Mouse (Mus musculus) ES-CJ7 (cell line): Measurements from ENCODE around the gene Dedd.
"Not testable (repeated sequence)": the region's sequence is repeated elsewhere in the genome, so short reads cannot be mapped to it uniquely, and the experiment has no call there.

Source experiments
- DNase-seq: peaks from one replicate; pipeline ENCODE4 v3.0.0; 2011; ENCODE audit warnings: low read depth, low spot score

Dedd gene

DNA sequence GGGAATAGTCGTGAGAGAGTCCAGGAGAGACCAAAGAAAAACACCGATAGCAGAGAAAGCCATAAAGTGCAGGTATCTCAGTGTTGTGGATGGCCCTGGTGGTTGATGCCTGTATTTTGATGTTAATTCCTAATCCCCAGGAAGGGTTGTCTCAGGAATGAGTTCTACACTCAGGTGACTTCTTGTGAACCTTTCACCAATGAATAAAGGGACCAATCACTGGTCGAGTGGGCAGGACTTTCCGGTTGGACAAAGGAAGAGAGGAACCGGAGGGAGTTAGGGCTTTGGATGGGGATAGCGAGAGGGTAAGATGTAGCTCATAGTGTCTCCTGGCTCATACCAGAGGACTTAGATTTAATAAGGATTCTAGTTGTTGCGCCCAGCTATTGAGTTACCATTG, 9.2 kb upstream of the Dedd start:
- DNase-seq = peak; percentile 96

DNA sequence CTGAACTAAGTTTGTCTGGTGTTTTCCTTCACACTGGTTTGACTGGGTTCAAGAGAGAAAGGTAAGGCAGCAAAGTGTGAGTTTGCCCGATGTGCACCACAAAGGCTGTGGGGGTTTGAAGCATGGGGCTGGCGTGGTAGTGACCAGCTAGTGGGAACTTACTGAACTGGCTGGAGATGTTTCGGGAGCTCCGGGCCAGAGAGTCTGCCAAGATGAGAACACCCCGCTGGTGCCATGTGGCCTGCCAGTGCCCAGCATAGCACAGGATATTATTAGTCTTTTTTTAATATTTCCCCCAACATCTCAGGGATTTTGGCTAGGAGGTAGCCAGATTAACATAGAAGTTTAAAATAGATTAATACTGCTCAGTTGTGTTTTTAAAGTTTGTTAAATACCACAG, 8.8 kb upstream of the Dedd start:
- no peak for DNase-seq

DNA sequence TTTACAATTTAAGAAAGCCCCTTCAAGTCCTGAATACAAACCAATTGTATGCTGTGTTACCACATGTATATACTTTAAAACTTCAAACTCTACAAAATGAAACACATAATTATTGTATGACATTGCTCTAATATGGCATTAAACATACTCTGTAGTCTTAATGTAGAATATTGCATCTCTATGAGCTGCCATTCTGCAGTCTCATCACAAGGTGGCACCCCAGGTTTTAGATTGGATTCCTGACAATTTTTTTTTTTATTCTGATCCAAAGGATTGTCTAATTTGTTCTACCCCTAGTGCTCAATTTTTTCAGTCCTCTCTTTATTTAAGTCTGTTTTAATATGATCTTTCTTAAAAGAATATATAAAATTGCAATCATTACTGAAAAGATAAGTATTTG, 7.5 kb upstream of the Dedd start:
- peak; percentile 46 for DNase-seq

DNA sequence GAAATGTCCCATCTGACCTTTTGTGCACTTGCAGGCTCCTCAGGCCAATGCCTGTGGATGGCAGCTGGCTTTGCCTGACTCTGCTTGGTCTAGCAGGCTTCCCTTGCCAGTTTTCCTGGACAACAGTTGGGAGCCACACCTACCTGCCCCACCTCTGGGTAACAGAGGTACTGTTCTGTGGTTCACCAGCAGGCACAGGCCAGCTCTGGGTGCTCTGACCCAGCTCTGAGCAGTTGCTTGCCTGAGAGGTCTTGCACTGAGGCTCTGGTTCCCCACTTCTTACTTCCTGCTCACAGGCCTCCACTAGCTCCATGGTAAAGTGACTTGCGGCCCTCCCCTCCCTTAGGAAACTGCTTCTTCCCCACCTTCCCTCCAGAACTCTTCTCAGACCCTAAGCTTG, 6.9 kb upstream of the Dedd start:
- peak; percentile 74 for DNase-seq

DNA sequence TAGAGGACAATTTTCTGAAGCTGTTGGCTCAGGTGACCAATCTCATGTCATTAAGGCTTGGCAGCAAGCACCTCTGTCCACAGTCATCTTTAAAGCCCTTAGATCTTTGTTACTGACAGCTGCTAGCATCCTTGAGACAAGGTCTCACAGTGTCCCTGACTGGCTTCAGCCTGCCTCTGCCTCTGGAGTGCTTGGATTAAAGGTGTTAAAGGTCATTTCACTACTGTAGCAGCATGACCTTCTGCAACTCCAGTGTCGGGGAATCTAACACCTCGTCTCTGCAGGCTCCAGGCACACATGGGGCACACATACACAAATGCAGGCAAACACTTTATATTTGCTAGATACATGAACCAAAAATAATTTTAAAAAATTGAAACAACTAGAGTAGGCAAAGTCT, 3.4 kb upstream of the Dedd start:
- DNase-seq = peak; percentile 59

DNA sequence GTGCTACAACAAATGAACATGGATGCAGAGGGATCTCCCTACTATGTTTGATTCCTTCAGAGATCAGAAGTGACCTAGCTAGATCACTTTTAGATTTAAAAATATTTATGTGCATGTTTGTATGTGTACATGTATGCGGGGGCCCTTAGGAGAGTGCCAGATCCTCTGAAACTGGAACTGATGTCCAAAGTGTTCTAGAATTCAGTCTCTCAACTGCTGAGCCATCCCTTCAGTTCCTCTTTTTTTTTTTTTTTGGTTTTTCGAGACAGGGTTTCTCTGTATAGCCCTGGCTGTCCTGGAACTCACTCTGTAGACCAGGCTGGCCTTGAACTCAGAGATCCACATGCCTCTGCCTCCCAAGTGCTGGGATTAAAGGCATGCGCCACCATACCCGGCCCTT, 2.4 kb upstream of the Dedd start:
- not testable (repeated sequence) for DNase-seq

DNA sequence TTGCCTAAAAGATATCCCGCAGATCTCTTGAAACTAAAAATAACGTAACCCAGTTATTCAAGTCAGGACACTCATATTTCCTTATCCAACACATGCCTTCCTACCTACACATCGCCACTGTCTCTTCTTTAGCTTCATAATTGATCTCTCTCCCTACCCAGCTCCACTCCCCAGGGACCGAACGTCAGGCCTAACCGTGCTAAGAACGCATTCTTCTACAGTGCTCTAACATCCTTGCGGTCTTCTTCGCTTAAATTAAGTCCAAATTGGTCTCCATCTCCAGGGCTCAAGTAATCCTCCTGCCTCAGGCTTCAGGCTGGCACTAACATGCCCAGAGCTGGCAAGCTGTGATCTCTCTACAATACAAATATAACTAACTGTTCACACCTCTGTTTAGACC, 701 bp upstream of the Dedd start:
- DNase-seq = no peak

DNA sequence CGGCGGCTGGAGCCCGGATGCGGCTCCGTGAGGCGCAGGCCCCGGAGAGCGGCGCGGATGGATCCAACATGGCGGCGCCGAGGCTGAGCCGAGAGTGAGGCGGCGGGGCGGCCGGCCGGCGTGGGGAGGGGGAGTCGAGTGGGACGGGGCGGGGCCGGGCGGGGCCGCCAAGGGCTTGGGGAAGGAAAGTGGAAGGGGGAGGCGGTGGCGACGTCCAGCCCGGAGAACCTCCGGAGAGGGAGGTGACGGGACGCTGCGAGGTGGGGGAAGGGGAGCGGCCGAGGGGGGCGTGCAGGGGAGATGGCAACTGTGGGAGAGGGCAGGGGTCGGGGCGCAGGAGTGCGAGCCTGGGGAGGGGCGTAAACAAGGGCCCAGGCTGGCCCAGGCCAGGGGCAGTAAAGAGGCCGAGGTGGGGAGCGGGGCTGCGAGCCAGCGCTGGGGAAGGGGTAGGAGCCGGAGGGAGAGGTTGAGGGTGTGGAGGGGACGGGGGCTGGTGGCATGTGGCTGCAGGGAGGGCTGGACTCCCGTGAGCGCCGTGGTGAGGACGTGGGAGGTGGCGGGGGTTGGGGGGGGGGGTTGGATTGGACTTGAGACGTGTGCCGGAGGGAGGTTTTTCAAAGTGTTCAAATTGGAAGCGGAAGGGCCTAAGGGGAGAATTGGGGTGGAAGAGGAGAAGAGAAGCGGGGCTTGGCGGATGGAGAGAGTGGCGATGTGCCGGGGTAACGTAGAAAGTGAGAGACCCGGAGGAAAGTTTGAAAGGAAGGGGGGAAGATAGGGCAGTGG, 679 bp downstream of the Dedd start:
- peak; percentile 89 for DNase-seq

DNA sequence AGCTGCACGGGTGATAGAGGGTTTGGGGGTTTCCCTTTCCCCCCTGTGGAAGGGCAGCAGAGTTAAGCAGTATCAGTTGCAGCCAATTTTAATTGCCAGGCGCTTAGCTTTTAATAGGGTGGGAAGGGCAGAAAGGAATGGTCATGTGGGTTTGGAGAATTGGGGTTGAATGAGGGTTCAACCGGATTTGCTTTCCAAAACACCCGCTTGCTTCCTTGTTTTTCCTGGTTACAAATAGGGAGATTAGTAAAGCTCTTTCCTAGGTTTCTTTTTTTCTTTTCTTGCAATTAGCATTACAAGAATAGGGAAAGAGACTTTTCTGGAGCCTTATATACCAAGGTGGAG, 1.2 kb downstream of the Dedd start:
- DNase-seq = peak; percentile 64

DNA sequence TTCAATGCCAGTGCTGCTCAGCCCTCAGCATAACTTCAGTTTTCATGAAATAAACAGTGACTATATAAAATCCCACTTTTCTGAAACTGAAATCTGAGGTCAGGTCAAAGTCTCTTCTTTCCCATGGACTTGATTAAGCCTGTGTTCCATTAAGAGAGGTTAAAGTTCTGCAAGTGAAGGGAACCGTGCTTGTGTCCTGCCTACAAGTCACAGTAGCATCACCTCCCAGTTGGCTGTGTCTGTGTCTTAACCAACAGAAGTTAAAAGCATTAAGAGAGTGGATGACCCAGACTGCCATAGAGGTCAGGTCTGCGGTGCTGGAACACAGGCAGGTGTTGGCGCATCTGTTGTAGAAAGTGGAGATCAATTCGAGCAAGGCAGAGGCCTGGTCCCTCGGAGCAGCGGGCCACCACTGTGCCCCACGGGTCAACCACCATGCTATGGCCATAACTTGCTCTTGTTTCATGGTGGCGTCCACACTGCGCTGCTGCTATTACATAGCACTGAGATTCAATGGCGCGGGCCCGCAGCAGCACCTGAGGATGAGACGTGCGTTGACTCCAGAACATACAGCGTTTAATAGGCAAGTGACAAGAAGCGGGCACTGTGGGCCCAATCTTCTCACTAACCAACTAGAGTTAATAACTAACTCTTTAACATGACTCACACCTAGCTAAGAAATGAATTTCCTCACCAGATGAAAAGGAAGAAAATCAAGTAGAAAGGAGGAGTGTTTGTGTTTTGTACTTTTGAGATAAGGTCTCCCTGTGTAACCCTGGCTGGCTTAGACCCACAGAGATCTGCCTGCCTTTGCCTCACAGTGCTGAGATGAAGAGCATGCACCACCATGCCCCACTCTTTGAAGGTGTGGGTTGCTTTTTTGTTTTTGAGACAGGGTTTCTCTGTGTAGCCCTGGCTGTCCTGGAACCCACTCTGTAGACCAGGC, 13.6 kb downstream of the Dedd start:
- no peak for DNase-seq

DNA sequence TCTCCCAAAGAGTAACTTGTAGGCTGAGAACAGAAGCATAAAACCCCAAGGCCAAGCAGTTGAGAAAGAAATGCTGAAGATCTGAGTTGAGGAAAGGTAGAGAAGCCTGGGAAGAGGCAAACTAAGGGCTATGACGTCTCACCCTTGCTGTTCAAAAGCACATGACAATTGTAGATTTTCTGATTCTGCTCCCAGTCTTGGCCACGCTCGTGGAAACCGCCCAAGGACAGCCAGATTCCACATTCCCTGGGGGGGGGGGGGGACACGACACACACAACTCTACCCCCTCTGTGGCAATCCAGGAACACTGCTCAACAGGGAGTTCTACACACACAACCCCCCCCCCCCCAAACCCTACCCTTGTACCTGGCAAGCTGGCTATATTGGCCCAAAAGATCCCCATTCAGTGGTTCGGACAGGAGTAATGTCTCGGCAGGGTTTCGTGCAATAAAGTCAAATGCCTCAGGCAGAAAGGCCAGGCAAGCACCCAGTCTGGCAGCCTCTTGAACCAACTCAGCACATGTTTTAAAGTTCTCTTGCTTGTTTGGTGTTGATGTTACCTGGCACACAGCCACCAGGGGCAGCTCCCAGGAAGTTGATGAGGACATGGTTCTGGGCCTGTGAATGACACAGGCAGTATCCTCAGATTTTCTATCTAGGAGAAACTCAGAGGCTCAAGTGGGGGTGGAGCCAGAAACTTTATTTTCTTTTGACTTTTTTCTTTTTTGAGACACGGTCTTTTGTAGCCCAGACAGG, 15.2 kb downstream of the Dedd start:
- DNase-seq = peak; percentile 68

DNA sequence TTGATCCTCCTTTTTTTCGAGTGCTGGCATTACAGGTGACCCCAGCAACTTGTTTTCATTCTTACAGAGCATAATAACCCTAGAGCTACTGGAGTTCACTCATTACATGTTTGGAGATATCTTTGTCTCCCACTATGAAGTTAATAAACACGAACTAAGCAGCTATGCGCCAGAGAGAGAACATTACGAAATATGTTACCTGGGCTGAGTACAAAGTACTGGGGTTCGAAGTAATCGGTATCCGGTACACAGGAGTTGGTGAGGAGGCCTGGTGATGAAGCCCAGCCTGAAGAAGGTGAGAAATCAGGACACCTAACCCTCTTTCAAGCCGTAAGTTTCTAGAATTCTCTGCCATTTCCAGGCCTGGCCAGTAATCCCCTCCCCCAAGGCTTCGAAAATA, 15.8 kb downstream of the Dedd start:
- DNase-seq = no peak

DNA sequence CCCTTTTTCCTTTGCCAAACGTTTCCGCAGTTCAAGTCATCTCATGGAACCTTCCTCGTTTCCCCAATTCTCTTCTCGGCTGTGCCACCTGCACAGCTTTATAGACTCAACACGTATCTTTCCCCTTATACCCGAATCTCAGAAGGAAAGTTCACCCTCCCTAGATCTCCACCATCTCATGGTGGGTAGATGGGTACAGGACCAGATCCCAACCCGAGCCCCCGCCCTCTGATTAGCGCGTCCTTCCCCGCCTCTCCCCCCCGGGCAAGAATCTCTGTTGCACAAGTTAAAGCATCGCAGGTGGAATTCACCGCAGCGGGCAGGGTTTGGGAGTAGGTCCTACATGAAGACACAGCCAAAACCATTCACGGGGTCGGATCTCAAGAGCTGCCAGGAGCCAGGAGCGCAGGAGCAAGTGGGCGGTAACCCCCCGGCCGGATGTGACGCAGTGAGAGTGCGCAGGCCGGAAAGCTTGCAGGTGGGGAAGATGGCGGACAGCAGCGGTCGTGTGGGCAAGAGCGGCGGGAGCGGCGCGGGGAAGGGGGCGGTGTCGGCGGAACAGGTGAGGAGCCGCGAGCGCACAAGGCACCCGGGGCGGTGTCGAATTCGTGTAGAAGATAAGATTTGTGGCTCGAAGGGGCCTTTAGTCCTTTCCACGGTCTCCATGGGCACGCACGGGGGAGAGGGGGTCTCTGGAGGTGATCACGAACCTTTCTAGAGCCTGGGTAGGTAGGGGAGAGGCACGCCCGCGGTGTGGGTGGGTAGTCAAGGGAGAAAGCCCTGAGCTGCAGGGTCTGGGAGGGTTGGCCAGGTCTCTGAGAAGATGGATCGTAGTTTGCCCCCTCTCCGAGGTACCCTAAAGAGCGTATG, 16.5 kb downstream of the Dedd start, which contains the start of the genes Nit1 and Pfdn2:
Gene Nit1 (minus strand): TSS at position 422 of the 870 bp plus-strand sequence.
Gene Pfdn2 (plus strand): TSS at position 446 of the 870 bp plus-strand sequence.
- DNase-seq = peak; percentile 96

DNA sequence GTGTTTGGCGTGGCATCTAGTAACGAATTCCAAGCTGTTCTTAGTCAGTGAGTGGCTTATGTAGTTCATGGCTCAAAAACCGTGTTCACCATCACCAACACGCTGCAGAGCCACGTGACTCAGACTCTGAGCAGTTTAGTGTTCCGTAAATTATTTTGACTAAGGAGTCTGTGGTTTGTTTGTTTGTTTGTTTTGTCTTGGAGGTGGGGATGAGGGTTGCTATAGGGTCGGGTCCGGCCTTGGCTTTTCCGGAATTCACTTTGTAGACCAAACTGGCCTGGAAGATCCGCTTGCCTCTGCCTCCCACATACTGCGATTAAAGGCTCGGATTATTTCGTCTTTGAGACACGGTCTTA, 17.1 kb downstream of the Dedd start:
- no peak for DNase-seq

DNA sequence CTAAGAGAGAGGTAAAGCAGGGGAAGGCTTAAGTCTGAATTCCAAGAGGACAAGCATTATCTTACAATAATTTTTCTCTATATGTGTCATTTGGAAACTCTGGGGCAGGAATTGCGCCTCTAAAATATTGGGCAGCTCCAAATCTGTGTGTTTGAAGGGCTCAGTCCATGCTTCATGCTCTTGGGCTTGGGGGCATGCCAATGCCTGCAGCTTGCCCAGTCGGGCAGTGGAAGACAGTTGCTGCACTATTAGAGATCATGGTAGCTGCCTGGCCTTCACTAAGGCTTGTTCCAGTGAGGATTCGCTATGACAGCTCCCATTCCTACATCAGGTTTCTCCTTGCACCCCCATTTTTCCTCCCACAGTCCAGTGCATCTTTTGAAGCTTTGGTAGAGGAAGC, 19.7 kb downstream of the Dedd start:
- no peak for DNase-seq

DNA sequence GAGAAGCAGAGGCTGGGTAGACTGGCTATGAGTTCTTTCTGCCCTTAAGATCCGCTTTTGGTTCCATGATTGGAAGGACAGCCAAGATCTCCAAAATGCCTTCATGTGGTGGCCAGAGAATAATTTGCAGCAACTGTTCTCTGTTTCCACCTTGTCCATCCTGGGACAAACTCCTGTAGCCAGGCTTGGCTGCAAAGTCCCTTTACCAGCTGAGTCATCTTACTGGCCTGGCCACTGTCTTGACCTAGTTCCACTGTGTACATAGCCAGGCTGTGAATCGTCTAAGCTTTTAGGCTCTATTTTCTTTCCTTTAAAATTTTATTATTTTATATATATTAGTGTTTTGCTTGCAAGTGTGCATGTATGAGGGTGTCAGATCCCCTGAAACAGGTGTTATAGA, 20.3 kb downstream of the Dedd start:
- DNase-seq = no peak

DNA sequence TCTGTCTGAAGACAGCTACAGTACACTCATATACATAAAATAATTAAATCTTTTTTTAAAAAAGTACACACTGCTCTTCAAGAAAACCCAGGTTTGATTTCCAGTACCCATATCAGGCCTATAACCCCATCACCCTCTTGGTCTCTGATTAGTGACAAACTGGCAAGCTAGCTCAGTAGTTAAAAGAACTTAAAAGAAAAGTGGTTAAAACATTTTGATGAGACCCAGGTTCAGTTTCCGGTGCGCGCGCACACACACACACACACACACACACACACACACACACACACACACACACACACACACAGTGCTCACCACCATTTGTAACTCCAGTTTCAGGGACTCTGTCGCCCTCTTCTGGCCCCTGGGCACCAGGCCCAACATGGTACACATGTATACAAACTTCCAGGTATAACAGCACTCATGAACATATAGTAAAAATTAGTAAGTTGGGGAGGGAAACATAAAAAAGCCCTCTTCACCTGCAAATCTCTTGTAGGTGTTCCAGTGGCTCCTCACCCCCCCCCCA, 26.9 kb downstream of the Dedd start:
- peak; percentile 65 for DNase-seq

DNA sequence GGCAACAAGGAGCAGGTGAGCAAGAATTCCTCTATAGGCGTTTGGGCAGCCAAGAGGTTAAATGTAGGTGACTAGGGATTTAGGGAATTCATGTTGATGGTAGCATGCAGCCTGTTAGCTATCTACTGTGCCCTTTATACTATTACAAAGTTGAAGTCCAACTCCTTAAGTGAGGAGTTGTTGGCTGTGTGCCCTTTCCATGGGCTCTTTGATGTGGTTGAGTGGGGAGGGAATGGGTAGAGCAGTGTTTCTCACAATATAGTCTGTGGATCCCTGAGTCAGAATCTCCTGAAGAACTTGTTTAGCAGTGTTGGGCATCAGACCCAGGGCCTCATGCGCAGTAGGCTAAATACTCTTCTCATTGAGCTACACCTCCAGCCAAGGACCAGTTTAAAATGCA, 27.9 kb downstream of the Dedd start:
- no peak for DNase-seq

DNA sequence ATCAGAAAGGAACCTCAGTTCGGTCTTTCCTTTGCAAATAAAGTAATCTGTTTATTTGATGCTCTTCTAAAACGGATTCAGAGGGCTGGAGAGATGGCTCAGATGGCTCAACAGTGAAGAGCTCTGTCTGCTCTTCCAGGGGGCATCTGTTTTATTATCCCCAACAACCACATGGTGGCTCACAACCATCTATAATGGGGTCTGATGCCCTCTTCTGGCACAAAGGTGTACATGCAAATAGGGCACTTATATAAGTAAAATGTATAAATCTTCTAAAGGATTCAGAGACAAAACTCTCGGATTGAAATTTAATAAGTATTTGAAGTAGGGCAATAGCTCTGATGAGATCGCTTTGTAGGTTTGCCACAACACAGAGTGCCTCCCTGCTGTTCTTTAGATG, 29.5 kb downstream of the Dedd start:
- DNase-seq = peak; percentile 67

DNA sequence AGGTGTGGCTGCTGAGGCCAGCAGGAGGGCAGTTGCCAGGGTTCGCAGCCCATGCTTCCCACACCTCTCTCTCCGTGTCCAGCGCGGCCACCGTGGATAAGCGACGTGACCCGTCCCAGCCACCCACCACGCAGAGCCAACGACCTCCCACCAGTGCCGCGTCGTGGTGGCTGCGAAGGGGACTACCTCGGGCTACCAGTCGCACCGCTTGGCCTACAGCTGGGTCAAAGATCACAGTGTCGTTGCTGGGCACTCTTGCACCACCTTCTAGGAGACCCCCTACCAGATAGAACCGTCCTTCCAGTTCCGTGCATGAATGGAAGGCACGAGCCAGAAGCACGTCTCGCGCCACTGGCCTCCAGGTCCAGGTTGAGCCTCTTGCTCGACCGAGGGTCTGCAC, 31.3 kb downstream of the Dedd start:
- DNase-seq = no peak

DNA sequence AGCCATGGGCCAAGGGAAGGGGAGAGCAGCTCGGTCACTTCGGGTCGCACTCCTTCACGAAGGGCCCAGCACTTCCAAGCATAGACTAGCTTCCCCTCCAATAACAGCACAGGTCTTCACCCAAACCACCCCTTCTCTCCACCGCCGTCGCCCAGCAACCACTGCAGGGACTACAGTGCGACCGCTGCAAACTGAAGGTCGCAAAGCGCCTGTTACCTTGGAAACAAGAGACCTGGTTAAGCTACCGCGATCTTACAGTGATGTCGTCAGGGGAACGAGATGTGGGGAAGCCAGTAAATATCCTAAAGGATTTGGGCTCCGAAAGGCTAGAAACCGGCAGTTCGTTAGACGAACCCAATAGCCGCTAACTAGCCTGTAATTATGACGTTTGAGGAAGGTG, 31.7 kb downstream of the Dedd start, which contains the start of gene Klhdc9:
Gene Klhdc9 (minus strand): TSS at position 143 of the 400 bp plus-strand sequence.
- peak; percentile 98 for DNase-seq
